Mouse (Mus musculus) liver, embryonic 12.5 days (tissue): ENCODE results near the gene Mettl1. TPM values are rescaled to one million over a fixed set of nuclear protein-coding genes. Genes with fewer than 3 reads are reported as not detected.
A peak's percentile ranks its signal among the peaks of the same experiment; 100 is the strongest.

Source experiments
- ATAC-seq: fragments of 200-750 bp; cut with Nextera tagmentation; 2 replicates; pipeline ENCODE4 v1.8.0; 2017; ENCODE audit warnings: moderate number of reproducible peaks, mild to moderate bottlenecking, moderate library complexity
- H3K27ac ChIP-seq: fragments of 300-500 bp; sonication (generic); 2 replicates; pipeline ENCODE4 v1.5.1; 2016; ENCODE audit warnings: mild to moderate bottlenecking
- H3K27me3 ChIP-seq: fragments of 300-500 bp; sonication (generic); replicated peaks from 2 replicates; pipeline ENCODE4 v1.6.1; 2016; ENCODE audit warnings: mild to moderate bottlenecking, moderate library complexity
- H3K36me3 ChIP-seq: fragments of 300-500 bp; sonication (generic); 2 replicates; pipeline ENCODE4 v1.6.1; 2016; ENCODE audit warnings: mild to moderate bottlenecking, moderate library complexity
- H3K4me1 ChIP-seq: fragments of 300-500 bp; sonication (generic); 2 replicates; pipeline ENCODE4 v1.6.1; 2016
- H3K4me2 ChIP-seq: fragments of 300-500 bp; sonication (generic); 2 replicates; pipeline ENCODE4 v1.6.1; 2016; ENCODE audit warnings: mild to moderate bottlenecking, moderate library complexity
- H3K4me3 ChIP-seq: fragments of 300-500 bp; sonication (generic); 2 replicates; pipeline ENCODE4 v1.5.1; 2016; ENCODE audit warnings: mild to moderate bottlenecking, moderate library complexity
- H3K9ac ChIP-seq: fragments of 300-500 bp; sonication (generic); 2 replicates; pipeline ENCODE4 v1.6.1; 2016; ENCODE audit warnings: mild to moderate bottlenecking, moderate library complexity
- H3K9me3 ChIP-seq: fragments of 300-500 bp; sonication (generic); replicated peaks from 2 replicates; pipeline ENCODE4 v1.6.1; 2016; ENCODE audit warnings: mild to moderate bottlenecking, moderate library complexity
- WGBS: fragments of 180-500 bp; shearing (Covaris S2); methylation state at CpG from one replicate; pipeline ENCODE4 v1.1.7; 2016; ENCODE audit not compliant: insufficient replicate concordance; 5-methylcytosine and 5-hydroxymethylcytosine counted together
- polyA plus RNA-seq: library from polyadenylated mRNA; unstranded; fragments of >200 nt; fragmentation: Nextera tagmentation; extraction: Ambion mirVana; gene quantifications from 2 replicates; pipeline ENCODE4 v1.2.1, GENCODE M21; 2016

The Mettl1 gene
- 33.6 and 35.6 TPM in 2 replicates for polyA plus RNA-seq

- under 1% methylated on average over 28 of the region's 28 CpGs for WGBS
- H3K9ac ChIP-seq = peak within 1 kb of the TSS; percentile 74
- no peaks in the 10 kb centered on the region for H3K9me3 ChIP-seq
- peaks cover 53% of the 10 kb centered on the region for H3K27me3 ChIP-seq
- H3K4me3 ChIP-seq = peak within 1 kb of the TSS; percentile 76
- H3K4me1 ChIP-seq = peaks cover 28% of the 10 kb centered on the region
- H3K36me3 ChIP-seq = peaks cover 26% of the 10 kb centered on the region
- peak within 1 kb of the TSS; percentile 97 for H3K4me2 ChIP-seq
- H3K27ac ChIP-seq = peak within 1 kb of the TSS; percentile 68
- ATAC-seq = peak; percentile 41
Measured at GRCm38 (mm10) chr10:127041274-127041766, at the start of gene Mettl1, which contains the start of gene Eef1akmt3. Gene Mettl1 (plus strand): TSS chr10:127041414. Gene Eef1akmt3 (minus strand): TSS chr10:127041513.

- 65% methylated on average over 3 of the region's 3 CpGs for WGBS
- no peaks in the 10 kb centered on the region for H3K27me3 ChIP-seq
- no peak for ATAC-seq
- H3K4me3 ChIP-seq = no peak overlapping the region
- H3K27ac ChIP-seq = no peak overlapping the region
- peaks cover 56% of the 10 kb centered on the region for H3K36me3 ChIP-seq
- no peak overlapping the region for H3K9ac ChIP-seq
- H3K4me1 ChIP-seq = peaks cover 42% of the 10 kb centered on the region
- no peaks in the 10 kb centered on the region for H3K9me3 ChIP-seq
- H3K4me2 ChIP-seq = no peak overlapping the region
Measured at GRCm38 (mm10) chr10:126991676-126992075, 49.5 kb upstream of the Mettl1 start.

GRCm38 (mm10) chr10:126993621-126994020 lies 47.6 kb upstream of the Mettl1 start:
- no peaks in the 10 kb centered on the region for H3K9me3 ChIP-seq
- H3K36me3 ChIP-seq = peaks cover 71% of the 10 kb centered on the region
- WGBS = 83% methylated on average over 3 of the region's 3 CpGs

DNA sequence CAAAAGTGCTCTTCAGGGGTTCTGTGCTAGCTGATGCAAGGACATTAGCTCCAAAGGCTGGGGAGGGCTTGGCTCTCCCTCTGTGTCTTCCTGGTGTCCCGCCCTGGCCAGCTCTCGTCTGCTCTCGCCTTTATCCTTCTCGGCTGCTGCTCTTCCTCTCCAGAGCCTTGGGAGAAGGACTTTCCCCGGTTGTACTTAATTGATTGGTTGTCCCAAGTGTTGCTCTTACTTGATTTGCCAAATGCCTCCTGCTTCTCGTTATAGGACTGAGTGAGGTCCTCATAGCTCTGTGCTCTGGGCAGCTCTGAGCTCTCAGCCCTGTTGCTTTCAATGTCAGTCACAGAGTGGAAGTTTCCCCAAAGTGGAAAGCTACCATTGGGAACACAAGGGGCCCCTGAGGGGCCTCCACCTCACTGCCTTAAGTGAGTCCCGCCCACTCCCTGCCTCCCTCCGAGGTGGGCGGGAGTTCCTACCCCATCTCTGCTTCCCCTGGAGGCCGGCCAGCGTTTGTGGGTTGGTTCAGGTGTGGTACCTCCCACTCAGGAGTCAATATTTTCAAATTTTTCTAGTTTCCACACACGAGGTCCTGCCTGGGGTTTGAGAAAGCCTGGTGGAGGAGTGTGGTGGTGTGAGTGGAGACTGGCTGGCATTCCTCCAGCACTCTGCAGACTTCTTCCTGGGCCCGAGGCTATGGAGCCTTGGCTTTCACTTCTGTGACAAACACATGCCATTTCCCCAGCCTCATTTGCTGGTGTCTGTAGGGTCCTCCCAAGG lies 43.7 kb upstream of the Mettl1 start:
- Histone ChIP-seq H3K4me2 (no peak overlapping the region), H3K4me1 (0 out of 2 replicates have a peak, but pooled peaks cover 8% of the 10 kb centered on the region), H3K27ac (no peak overlapping the region), H3K4me3 (no peak overlapping the region), H3K9me3 (no peaks in the 10 kb centered on the region), H3K36me3 (peaks cover 64% of the 10 kb centered on the region), H3K9ac (no peak overlapping the region), H3K27me3 (no peaks in the 10 kb centered on the region)
- no peak for ATAC-seq
- WGBS = 65% methylated on average over 13 of the region's 13 CpGs

More at GRCm38 (mm10) chr10:126993621-126994020, 47.6 kb upstream of the Mettl1 start:
- ATAC-seq = no peak
- Histone ChIP-seq H3K4me2 (no peak overlapping the region), H3K4me3 (no peak overlapping the region), H3K27me3 (no peaks in the 10 kb centered on the region), H3K27ac (no peak overlapping the region), H3K4me1 (peaks cover 30% of the 10 kb centered on the region), H3K9ac (no peak overlapping the region)

DNA sequence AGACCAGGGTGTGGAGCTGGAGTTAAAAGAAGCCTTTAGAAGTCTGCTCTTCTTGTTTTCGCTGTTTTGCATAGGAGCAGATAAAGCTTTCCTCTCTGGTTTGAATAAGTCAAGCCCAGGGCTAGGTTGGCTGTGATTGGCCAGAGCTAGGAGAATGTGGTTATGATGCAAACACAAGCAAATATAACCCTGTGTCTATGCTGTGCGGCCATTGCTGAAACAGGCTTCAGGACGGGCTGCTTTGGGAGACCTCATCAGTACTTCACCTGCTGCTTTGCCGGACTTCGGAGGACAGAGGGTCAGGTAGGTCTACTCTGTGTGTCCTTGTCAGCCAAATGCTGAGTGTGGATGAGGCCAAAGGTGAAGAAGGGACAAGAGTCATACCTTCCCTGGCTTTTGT lies 40.7 kb upstream of the Mettl1 start, which contains the start of gene Avil:
Avil (plus strand) TSS at position 181 of the 400 bp plus-strand sequence.
- no peak within 1 kb of the TSS for H3K9ac ChIP-seq
- ATAC-seq = no peak
- H3K9me3 ChIP-seq = no peaks in the 10 kb centered on the region
- no peak within 1 kb of the TSS for H3K4me3 ChIP-seq
- no peak within 1 kb of the TSS for H3K4me2 ChIP-seq
- H3K36me3 ChIP-seq = peaks cover 34% of the 10 kb centered on the region
- H3K27ac ChIP-seq = no peak within 1 kb of the TSS
- H3K4me1 ChIP-seq = 0 out of 2 replicates have a peak, but pooled peaks cover 8% of the 10 kb centered on the region
- 75% methylated on average over 5 of the region's 5 CpGs for WGBS
- no peaks in the 10 kb centered on the region for H3K27me3 ChIP-seq

DNA sequence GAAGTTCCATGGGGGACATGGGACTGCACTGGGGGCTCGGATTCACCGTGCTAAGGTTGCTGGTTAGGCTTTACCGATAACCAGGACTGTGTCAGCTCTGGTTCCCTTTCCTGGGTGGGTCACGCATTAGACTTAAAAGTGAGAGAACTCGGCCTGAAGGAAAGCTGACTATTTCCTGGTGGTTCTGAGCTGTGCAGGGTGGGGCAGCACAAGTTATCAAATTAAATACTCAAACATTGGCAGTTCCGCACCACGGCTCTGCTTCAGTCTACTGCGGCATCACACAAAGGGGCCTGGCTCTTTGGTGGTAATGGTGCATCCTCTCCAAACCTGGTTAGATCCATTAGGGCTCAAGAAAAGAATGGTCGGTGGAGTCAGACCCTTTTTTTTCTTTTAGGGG lies 39.9 kb upstream of the Mettl1 start:
- ATAC-seq = no peak
- H3K4me2 ChIP-seq = no peak overlapping the region
- WGBS = 66% methylated on average over 9 of the region's 9 CpGs
- H3K4me3 ChIP-seq = no peak overlapping the region
- no peaks in the 10 kb centered on the region for H3K27me3 ChIP-seq
- no peak overlapping the region for H3K27ac ChIP-seq
- H3K36me3 ChIP-seq = peaks cover 26% of the 10 kb centered on the region
- H3K9me3 ChIP-seq = no peaks in the 10 kb centered on the region
- 0 out of 2 replicates have a peak, but pooled peaks cover 8% of the 10 kb centered on the region for H3K4me1 ChIP-seq
- H3K9ac ChIP-seq = no peak overlapping the region

DNA sequence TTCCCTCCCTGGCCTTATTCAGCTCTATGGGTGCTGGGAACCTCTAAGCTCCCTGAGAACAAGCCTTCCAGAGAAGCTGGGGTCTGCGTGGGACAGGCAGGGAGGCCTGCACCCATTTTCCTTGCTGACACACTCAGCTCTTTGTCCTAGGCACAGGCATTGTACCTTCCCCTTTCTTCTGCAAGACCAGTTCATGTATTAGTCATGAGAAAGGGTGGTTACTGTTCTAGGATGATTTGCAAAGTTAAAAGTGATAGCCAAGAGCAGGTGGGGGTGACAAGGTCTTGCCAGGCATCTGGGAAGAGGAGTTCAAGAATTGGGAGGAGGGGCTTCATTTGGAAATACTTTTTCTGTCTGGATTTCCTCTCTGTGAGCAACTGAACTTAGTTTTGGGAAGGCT lies 39.2 kb upstream of the Mettl1 start:
- ATAC-seq = no peak
- Histone ChIP-seq H3K4me3 (no peak overlapping the region), H3K4me2 (no peak overlapping the region), H3K27me3 (0 out of 2 replicates have a peak, but pooled peaks cover 4% of the 10 kb centered on the region), H3K4me1 (0 out of 2 replicates have a peak, but pooled peaks cover 8% of the 10 kb centered on the region), H3K9me3 (no peaks in the 10 kb centered on the region), H3K36me3 (peaks cover 26% of the 10 kb centered on the region), H3K27ac (no peak overlapping the region), H3K9ac (no peak overlapping the region)
- 77% methylated on average over 1 of the region's 1 CpGs for WGBS

- no peaks in the 10 kb centered on the region for H3K9me3 ChIP-seq
- no peak for ATAC-seq
- H3K4me2 ChIP-seq = no peak overlapping the region
- 55% methylated on average over 5 of the region's 5 CpGs for WGBS
- H3K27me3 ChIP-seq = peaks cover 11% of the 10 kb centered on the region; the same call in 1 of the 2 replicates
- peaks cover 19% of the 10 kb centered on the region for H3K36me3 ChIP-seq
- 0 out of 2 replicates have a peak, but pooled peaks cover 1% of the 10 kb centered on the region for H3K4me1 ChIP-seq
- H3K27ac ChIP-seq = no peak overlapping the region
- H3K4me3 ChIP-seq = no peak overlapping the region
- no peak overlapping the region for H3K9ac ChIP-seq
Measured at GRCm38 (mm10) chr10:127002765-127003164, 38.4 kb upstream of the Mettl1 start.

GRCm38 (mm10) chr10:127003334-127003733 lies 37.9 kb upstream of the Mettl1 start:
- H3K9ac ChIP-seq = no peak overlapping the region
- H3K4me3 ChIP-seq = no peak overlapping the region
- WGBS = 69% methylated on average over 8 of the region's 8 CpGs
- no peaks in the 10 kb centered on the region for H3K4me1 ChIP-seq
- H3K4me2 ChIP-seq = no peak overlapping the region
- no peak for ATAC-seq
- H3K9me3 ChIP-seq = no peaks in the 10 kb centered on the region
- peaks cover 13% of the 10 kb centered on the region for H3K36me3 ChIP-seq
- peaks cover 12% of the 10 kb centered on the region; the same call in 1 of the 2 replicates for H3K27me3 ChIP-seq
- H3K27ac ChIP-seq = no peak overlapping the region

- no peaks in the 10 kb centered on the region for H3K4me1 ChIP-seq
- H3K9ac ChIP-seq = no peak overlapping the region
- ATAC-seq = no peak
- H3K27me3 ChIP-seq = peaks cover 12% of the 10 kb centered on the region; the same call in 1 of the 2 replicates
- H3K4me3 ChIP-seq = no peak overlapping the region
- H3K9me3 ChIP-seq = no peaks in the 10 kb centered on the region
- H3K27ac ChIP-seq = no peak overlapping the region
- WGBS = 73% methylated on average over 7 of the region's 7 CpGs
- H3K36me3 ChIP-seq = peaks cover 8% of the 10 kb centered on the region
- H3K4me2 ChIP-seq = no peak overlapping the region
Measured at GRCm38 (mm10) chr10:127003806-127004205, 37.4 kb upstream of the Mettl1 start.

GRCm38 (mm10) chr10:127016488-127016887 lies 24.7 kb upstream of the Mettl1 start:
- Histone ChIP-seq H3K9ac (no peak overlapping the region), H3K4me2 (no peak overlapping the region), H3K4me1 (no peaks in the 10 kb centered on the region), H3K36me3 (no peaks in the 10 kb centered on the region), H3K27me3 (peaks cover 9% of the 10 kb centered on the region), H3K27ac (no peak overlapping the region), H3K4me3 (no peak overlapping the region), H3K9me3 (no peaks in the 10 kb centered on the region)
- WGBS = 49% methylated on average over 5 of the region's 5 CpGs
- no peak for ATAC-seq

- H3K9me3 ChIP-seq = no peaks in the 10 kb centered on the region
- H3K27ac ChIP-seq = no peak overlapping the region
- H3K27me3 ChIP-seq = peaks cover 9% of the 10 kb centered on the region
- H3K4me3 ChIP-seq = no peak overlapping the region
- peaks cover 5% of the 10 kb centered on the region for H3K36me3 ChIP-seq
- no peak overlapping the region for H3K4me2 ChIP-seq
- 19% methylated on average over 2 of the region's 2 CpGs for WGBS
- H3K4me1 ChIP-seq = no peaks in the 10 kb centered on the region
- H3K9ac ChIP-seq = no peak overlapping the region
- ATAC-seq = no peak
Measured at GRCm38 (mm10) chr10:127017071-127017470, 24.1 kb upstream of the Mettl1 start.
